In the genomic region with DNA sequence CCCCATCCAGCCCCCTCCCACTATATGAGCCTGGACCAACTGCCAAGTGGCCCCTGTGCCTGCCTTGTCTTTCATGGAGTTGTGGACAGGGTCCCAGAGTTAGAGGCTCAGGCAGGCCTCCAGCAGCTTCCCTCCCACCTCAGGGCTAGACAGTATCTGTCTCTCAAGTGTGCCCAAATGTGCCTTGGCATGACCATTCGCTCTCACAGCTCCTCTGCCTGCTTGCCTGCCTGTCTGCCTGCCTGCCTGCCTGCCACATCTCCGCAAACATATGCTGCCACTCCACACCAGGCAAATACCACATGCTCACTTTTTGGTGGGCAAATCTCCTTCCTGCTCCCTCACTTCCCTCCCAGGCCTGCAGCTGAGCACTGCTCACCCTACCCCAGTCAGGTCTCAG, we compare ENCODE assay signal across 17 mouse cellular contexts. TPM values are rescaled to one million over a fixed set of nuclear protein-coding genes. Genes with fewer than 3 reads are reported as not detected.
"Had no signal": no experiment of that assay in that cellular context is flagged by ENCODE, and none has a peak within 500 bp of the region (broad histone marks: within the 10 kb centered on the region; RNA-seq: fewer than 3 reads in every experiment).

No protein-coding gene starts in this region.

- H3K4me1 ChIP-seq: liver, embryonic 13.5 days had no signal

- H3K4me3 ChIP-seq: layer of hippocampus, adult 2 months; left cerebral cortex, adult 2 months; limb, embryonic 12.5 days; liver, embryonic 13.5 days; lung, embryonic 15.5 days; megakaryocyte, embryonic 14.5 days had no signal

- ATAC-seq: liver, postnatal 0 days; midbrain, embryonic 16.5 days had no signal

- H3K27ac ChIP-seq: layer of hippocampus, adult 2 months; left cerebral cortex, adult 2 months; limb, embryonic 12.5 days; liver, embryonic 13.5 days; lung, embryonic 15.5 days; macrophage; stomach, postnatal 0 days had no signal

- H3K9ac ChIP-seq: limb, embryonic 12.5 days; liver, embryonic 13.5 days; liver, postnatal 0 days; lung, embryonic 15.5 days had no signal

- H3K36me3 ChIP-seq: limb, embryonic 12.5 days; liver, embryonic 13.5 days; lung, embryonic 15.5 days had no signal

- H3K4me2 ChIP-seq: limb, embryonic 12.5 days; liver, embryonic 13.5 days; lung, embryonic 15.5 days; midbrain, embryonic 11.5 days had no signal

- DNase-seq: kidney, postnatal 10 days; kidney, postnatal 4 days; liver; liver, embryonic 13.5 days; liver, postnatal 0 days; lung, postnatal 14 days; right cerebral cortex, postnatal 14 days; thymus, postnatal 4 days had no signal

- H3K9me3 ChIP-seq: limb, embryonic 12.5 days; liver, embryonic 13.5 days; lung, embryonic 15.5 days; megakaryocyte, embryonic 14.5 days had no signal

RNA-seq across cellular contexts. Expression of gene Col6a4, which starts 49.0 kb away (rescaled TPM):
- polyA plus RNA-seq: liver, embryonic 13.5 days; liver, postnatal 0 days; macrophage had no signal
